Mouse (Mus musculus) c-Kit-negative CD71-positive TER-119-positive erythroid progenitor cells, embryonic 14.5 days (primary cell): ENCODE measurements around the gene Fkbp4.

Experiments
- DNase-seq: peaks from one replicate; pipeline ENCODE4 v3.0.0-alpha.2; 2013; ENCODE audit warnings: low read depth, low spot score

Fkbp4 gene

GRCm38 (mm10) chr6:128438317-128438870 is at the start of gene Fkbp4:
TSS of gene Fkbp4 (minus strand) at chr6:128438677.
- DNase-seq = peak; percentile 87

DNA sequence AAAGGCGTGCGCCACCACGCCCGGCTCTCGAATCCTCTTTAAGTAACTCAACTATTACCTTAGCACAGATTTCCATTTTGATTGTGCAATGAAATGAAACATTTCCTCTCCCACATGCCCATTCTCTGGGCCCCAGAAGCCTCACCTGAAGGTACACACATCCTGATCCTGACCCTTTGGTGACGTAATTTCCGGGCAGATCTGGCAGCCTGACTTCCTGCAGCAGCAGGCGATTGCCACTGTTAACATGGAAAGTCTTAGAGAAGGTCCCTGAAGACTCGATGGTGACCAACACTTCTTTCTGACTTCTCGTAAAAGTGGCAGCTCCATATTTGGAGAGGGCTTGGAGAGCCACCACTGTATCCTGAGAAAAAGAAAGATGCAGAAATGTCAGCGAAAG is 49.3 kb upstream of the Fkbp4 start:
- no peak for DNase-seq

DNA sequence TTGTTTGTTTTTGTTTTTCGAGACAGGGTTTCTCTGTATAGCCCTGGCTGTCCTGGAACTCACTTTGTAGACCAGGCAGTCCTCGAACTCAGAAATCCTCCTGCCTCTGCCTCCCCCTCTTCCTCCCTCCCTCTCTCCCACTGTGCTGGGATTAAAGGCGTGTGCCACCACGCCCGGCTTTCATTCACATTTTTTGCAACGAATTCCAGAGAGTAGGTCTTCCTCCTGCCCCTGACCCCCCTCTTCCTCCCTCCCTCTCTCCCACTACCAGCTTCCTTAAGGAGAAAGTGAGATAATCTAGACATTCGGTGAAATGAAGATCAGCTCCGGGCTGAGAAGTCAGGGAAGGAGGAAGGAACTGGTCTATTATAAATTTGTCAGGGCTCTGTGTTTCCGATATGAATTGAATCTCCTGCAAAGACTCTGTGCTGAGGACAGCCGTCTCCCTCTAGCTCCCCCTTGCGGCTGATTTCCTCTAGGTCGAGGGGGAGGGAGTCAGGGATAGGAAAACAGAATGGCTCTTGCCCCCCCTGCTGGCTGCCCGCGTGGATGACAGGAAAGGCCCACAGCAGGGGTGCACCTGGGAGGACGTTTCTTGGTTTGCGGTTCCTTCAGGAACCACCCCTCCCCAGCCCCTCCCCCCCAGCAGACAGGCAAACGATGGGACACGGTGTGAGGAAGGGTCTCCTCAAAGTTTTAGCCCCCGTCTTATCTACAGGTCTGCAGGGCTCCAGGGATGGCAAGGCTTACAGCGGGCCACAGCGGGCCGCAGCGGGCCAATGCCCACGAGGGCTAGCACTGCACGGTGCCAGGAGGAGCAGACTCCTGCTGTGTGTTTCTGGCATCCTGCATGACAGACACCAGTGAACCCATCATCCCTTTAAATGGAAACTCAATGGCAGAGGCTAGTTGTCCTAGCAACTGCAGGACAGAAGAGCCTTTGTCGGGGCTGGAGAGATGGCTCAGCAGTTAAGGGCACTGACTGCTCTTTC is 41.3 kb upstream of the Fkbp4 start:
- DNase-seq = peak; percentile 65

DNA sequence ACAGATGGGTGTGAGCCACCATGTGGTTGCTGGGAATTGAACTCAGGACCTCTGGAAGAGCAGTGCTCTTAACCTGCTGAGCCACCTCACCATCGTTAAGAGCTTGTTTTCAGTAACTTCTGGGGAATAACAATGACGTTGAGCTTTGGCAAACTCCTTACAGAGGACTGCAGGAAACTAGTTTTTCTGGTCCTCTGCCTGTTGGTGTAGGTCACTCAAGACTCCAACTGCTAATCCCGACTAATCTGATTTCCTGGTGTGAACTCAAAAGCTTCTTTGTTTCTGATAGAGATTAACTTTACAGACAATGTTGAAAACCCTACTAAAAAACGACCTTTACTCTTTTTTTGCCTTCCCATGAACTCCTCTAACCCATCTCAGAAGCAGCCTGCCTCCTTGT is 39.0 kb upstream of the Fkbp4 start:
- no peak for DNase-seq

DNA sequence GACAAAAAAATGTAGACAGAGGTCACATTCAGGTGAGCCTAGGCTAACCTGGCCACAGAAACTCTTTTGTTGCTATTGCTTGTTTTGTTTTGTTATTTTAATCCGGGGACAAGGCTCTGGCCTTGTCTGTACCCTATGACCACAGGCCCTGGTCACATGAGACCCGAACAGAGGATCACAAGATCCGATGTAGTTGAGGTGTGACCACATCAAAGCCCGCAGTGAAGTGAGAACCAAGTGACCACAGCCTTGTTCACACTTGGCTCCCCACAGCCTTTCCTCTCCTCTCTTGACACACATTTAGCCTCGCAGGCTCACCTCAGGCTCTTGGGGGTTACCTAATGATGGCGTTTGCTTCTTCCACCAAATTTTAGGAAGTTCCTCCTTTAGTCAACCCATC is 35.6 kb upstream of the Fkbp4 start:
- DNase-seq = no peak

- no peak for DNase-seq
Measured at GRCm38 (mm10) chr6:128469451-128469850, 31.0 kb upstream of the Fkbp4 start.

DNA sequence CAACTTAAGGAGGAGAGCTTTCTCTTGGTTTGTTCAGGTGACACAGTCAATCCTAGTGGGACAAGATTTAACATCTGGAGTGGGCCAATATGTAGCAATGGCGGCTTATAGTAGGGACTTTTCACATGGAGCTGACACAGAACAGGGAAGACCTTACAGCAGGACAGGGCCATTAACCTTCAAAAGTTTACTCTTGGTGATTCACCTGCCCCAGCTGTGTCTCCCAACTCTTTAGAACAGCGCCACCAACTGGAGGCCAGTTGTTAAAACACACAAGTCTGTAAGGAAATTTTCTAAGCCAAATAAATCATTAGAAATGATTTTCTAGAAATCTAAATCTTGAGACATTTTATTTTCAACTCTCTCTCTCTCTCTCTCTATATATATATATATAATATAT is 28.8 kb upstream of the Fkbp4 start:
- DNase-seq = peak; percentile 38

DNA sequence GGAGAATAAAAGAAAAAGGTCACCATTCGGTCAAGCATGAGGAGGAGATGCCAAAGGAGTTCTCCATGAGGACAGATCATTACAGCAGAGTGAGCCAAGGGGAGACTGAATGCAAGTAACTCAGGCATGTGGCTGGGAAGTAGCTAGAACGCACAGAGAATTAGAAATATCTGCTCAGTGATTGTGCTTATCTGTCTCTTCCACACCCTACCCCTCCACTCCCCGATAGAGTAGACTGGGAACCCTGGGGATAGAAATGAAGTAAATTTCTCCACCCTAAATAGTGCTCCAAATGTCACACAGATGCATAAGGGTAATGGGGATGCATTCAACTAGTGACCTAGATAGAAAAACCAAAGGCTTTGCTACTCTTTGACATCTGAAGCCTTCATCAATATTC is 28.1 kb upstream of the Fkbp4 start:
- DNase-seq = no peak

DNA sequence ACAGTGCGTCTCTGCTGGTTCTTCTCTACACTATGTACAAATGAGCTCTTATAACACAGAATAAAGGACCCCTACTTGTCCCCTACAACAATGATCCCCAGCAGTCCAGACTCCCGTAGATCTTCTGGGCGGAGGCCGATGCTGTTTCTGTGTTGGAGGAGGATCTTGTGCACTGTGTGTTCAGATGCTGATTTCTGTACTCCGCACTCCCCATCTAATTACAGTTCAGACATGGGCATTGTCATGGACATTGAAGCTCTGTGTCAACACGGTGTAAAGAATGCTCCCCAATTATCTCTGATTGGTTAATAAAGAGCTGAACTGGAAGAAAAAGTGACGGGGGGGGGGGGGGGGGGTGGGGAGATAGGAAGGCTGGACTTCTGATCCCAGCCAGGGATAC is 27.6 kb upstream of the Fkbp4 start:
- no peak for DNase-seq

DNA sequence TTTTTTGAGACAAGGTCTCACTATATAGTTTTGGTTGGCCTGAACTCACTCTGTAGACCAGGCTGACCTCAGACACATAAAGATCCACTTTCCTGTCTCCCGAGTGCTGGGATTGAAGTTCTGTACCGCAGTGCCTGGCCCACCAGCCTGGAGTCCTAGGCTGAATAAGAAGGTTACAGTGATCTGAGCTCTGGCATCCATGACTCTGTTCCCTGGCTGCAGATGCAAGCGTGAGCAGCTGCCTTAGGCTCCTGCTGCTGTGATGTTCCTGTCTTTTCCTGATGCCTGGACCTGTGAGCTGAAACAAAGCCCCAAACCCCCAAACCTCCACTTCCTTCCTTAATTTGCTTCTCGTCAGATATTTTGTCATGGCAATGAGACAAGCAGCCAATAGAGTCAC is 26.5 kb upstream of the Fkbp4 start:
- DNase-seq = no peak

GRCm38 (mm10) chr6:128461606-128462005 is 23.1 kb upstream of the Fkbp4 start:
- no peak for DNase-seq

DNA sequence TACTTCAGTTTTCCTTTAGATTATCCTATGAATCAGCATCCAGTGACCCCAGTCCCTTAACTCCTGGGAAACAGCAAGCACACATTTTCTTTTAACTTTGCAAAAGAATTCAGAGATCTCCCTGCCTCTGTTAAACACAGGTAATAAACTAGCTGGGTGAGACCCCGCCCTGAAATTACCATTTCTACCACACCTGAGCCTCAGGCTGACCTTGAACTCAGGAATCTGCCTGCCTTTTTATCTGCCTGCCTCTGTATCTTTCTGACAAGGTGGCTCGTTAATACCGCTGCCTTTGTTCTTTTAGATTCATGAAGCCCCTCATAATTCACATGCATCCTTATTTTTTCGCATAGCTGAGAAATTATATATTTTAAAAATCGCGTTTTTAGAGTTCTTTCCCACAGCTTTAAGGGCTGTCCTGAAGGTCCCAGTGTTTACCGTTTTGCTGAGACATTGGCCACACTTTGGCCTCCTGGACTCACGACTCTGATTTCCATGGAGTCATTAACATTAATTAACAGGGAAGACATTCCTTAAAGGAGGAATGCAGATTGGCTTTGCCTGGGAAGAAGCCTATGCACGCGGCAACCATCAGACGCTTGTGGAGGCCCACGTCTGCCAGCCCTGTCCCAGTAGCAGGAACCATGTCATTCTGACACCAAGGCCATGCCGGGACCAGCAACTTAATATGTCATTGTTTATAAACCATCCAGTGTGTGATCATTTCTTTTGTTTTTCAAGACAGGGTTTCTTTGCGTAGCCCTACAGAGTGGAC is 22.4 kb upstream of the Fkbp4 start:
- DNase-seq = no peak

DNA sequence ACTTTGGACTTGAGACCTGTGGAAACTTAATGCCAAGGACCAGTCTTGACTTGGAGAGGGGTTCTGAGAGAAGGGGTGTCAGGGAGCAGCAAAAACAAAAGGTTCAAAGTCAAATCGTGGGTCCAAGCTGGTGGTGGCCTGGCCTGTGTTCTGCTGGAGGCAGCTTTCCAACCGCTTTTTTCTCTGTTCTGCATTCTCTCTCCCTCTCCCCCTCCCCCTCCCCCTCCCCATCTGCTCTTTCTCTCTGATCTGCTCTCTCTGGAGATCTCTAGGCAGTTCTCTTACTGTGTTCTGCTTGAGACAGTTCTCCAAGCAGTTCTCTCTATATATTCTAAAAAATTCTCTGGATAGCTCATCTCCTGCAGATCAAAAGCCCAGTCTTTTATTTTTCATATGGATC is 21.8 kb upstream of the Fkbp4 start:
- DNase-seq = no peak

DNA sequence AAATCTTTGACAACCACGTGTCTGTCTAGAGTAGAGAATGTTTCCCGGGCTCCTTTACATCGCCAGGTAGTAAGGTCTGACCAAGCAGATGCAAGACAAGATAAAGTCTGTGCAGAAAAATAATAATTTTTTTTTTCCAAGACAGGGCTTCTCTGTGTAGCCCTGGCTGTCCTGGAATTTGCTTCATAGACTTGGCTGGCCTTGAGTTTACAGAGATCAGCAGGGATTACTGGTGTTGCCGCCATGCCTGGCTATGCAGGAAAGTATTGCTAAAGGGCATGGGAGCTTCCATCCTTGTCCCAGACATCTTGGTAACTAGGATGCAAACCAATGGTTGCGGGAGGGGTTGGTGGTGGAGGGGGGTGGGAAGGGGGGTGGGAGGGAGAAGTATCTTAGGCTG is 18.7 kb upstream of the Fkbp4 start:
- DNase-seq = no peak

DNA sequence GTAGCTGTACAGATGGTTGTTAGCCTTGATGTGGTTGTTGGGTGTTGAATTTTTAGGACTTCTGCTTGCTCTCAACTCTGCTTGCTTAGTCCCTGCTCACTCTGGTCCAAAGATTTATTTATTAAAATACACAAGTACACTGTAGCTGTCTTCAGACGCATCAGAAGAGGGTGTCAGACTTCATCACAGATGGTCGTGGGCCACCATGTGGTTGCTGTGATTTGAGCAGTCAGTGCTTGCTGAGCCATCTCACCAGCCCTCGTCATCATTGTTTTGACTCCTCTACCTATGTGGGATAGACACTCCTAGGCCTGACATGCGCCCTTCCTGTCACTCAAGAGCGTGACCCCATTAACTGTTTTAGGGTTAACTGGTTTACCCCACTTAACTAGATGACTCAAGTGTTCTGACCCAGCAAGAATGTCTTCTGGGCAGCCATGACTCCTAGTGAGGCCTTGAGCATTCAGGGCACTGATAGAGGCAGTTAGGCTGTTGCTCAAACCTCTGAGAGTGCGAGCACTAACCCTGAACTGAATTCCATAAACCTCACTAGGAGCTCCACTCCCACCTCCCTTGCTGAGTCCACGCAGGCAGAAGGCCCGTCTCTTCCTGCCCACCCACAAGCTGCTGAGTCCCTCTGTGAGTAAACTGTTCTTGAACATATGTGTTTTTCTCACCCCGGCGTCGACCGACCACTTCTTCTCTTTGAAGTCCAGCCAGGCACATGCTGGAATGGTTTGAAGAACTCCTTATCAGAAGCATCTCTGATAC is 17.5 kb upstream of the Fkbp4 start:
- no peak for DNase-seq

DNA sequence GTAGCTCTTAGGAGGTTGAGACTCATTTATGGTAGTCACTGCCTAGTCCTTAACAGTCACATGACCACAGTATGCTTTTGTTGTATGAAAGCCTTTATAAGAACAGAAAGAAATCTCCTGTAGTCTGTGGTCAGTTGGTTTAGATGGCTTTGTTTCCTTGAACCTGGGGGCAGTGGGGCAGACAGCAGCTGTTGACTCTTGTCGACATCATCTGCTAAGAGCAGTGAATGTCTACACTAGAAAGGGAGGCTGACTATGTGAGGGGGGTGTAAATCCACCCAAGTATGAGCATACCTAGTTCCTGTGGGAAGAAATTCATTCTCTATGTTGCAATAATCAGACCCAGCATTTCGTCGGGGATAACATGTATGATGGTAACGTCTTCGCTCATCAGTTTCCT is 8.6 kb upstream of the Fkbp4 start:
- DNase-seq = no peak

GRCm38 (mm10) chr6:128445761-128446535 is 7.5 kb upstream of the Fkbp4 start:
- no peak for DNase-seq

DNA sequence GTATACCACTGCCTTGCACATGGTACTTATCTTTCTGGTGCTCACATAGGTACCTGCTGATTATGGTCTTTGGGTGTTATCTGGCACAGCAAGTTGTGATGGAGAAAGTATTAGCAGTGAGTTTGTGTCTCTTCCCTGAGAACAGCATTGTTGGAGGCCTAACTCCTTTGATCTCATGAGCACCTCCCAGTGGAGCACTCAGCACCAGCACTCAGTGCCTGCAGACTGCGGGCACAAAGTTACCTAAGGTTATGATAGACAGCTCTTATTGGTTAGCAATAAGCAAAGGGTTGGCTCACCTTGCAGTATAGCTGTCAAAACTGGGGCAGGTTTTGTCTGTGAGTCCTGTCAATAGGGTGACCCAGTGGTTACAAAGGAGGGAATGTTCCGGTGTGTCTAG is 1.8 kb upstream of the Fkbp4 start:
- no peak for DNase-seq

DNA sequence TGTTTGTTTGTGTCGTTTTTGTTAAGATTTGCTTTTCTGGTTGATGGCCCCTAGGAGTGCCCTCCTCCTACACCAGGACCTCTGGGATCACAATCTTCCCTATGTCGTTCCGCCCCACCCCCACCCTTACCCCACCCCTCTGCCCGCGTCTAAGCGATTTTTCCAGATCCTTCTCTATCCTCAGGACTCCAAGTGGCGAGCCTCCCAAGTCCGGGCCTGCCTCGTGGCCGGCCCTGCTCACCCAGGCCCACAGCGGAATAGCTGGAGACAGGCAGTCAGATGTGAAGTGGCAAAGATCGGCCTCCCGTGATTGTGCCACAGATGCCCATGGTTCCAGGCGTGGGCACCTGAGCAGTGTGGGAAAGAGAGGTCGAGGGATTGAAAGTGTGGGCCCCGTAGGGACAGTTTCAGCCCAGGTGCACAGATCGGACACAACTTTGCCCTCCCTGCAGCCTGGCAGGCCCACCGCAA is 429 bp upstream of the Fkbp4 start:
- no peak for DNase-seq

DNA sequence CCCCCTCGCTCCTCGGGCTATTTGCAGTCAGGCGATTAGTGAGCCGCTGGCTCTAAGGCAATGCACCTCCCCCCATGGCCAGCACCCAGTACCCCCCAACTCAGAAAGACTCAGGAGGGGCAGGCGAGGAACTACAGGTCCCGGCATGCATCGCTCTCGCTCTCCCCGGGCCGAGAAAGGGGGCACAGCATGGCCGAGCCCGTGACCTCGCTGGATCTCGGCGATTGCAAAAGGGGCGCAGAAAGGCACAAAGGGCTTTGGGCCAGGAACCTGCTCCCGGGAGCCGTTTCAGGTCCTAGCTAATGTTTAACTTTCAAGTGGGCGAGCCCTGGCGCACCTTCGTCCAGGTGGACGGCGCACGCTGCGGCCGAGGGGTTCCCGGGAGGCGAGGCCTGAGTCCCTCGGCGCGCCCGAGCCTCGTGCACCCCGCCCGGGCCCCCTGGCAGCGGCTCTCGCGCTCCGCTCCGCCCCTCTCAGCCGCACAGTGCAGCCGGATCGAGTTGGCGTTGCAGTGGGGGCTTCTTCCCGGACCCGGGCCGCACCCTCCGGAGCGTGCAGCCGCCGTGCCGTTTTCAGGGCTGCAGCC is 653 bp downstream of the Fkbp4 start:
- peak; percentile 19 for DNase-seq
